Mouse (Mus musculus): ENCODE measurements around the gene Gm49358. TPM values are rescaled to one million over a fixed set of nuclear protein-coding genes. Genes with fewer than 3 reads are reported as not detected.

Gm49358 gene
- polyA plus RNA-seq, 1 experiment from 2014 or later: not detected

- no peak for ATAC-seq (ENCODE audit: insufficient number of reproducible peaks, low FRiP score, low TSS enrichment, low read depth)
- DNase-seq (ENCODE audit: low spot score): no peak
Measured at GRCm38 (mm10) chr10:86769797-86770196, 6.0 kb downstream of the Gm49358 start.

GRCm38 (mm10) chr10:86771701-86772100, 7.9 kb downstream of the Gm49358 start:
- H3K9ac ChIP-seq (ENCODE audit: low read length): no peak overlapping the region
- 71% methylated on average over 5 of the region's 5 CpGs for WGBS

More at GRCm38 (mm10) chr10:86769797-86770196, 6.0 kb downstream of the Gm49358 start:
- no peak overlapping the region for H3K27ac ChIP-seq (replicated peaks; ENCODE audit: low read depth, low read length)
- H3K4me3 ChIP-seq (ENCODE audit: low read depth, low read length): no peak overlapping the region
- H3K9ac ChIP-seq (ENCODE audit: low read length): no peak overlapping the region
- no peak overlapping the region for H3K4me2 ChIP-seq (ENCODE audit: low read depth, severe bottlenecking)
- no peaks in the 10 kb centered on the region for H3K4me1 ChIP-seq (ENCODE audit: control insufficient read depth, insufficient read depth, low read length)
- H3K36me3 ChIP-seq (ENCODE audit: control insufficient read depth, insufficient read depth, low read length): no peaks in the 10 kb centered on the region
- H3K9me3 ChIP-seq (ENCODE audit: control insufficient read depth, low read length): no peaks in the 10 kb centered on the region
- no peaks in the 10 kb centered on the region for H3K27me3 ChIP-seq (ENCODE audit: control insufficient read depth, insufficient read depth, low read length)
- WGBS: 57% methylated on average over 4 of the region's 4 CpGs

GRCm38 (mm10) chr10:86772231-86772631, 8.5 kb downstream of the Gm49358 start:
- Histone ChIP-seq H3K9me3 (ENCODE audit: control insufficient read depth, low read length) (no peaks in the 10 kb centered on the region), H3K9ac (ENCODE audit: low read length) (no peak overlapping the region), H3K4me2 (ENCODE audit: low read depth, severe bottlenecking) (no peak overlapping the region), H3K4me3 (ENCODE audit: low read depth, low read length) (no peak overlapping the region), H3K36me3 (ENCODE audit: control insufficient read depth, insufficient read depth, low read length) (no peaks in the 10 kb centered on the region), H3K4me1 (ENCODE audit: control insufficient read depth, insufficient read depth, low read length) (0 out of 2 replicates have a peak, but pooled peaks cover 2% of the 10 kb centered on the region), H3K27ac (replicated peaks; ENCODE audit: low read depth, low read length) (no peak overlapping the region), H3K27me3 (ENCODE audit: control insufficient read depth, insufficient read depth, low read length) (no peaks in the 10 kb centered on the region)
- 79% methylated on average over 6 of the region's 6 CpGs for WGBS
- no peak for ATAC-seq (ENCODE audit: insufficient number of reproducible peaks, low FRiP score, low TSS enrichment, low read depth)
- DNase-seq (ENCODE audit: low spot score): no peak

More at GRCm38 (mm10) chr10:86771701-86772100, 7.9 kb downstream of the Gm49358 start:
- no peaks in the 10 kb centered on the region for H3K27me3 ChIP-seq (ENCODE audit: control insufficient read depth, insufficient read depth, low read length)
- no peaks in the 10 kb centered on the region for H3K4me1 ChIP-seq (ENCODE audit: control insufficient read depth, insufficient read depth, low read length)
- H3K4me3 ChIP-seq (ENCODE audit: low read depth, low read length): no peak overlapping the region
- H3K36me3 ChIP-seq (ENCODE audit: control insufficient read depth, insufficient read depth, low read length): no peaks in the 10 kb centered on the region
- H3K27ac ChIP-seq (replicated peaks; ENCODE audit: low read depth, low read length): no peak overlapping the region
- ATAC-seq (ENCODE audit: insufficient number of reproducible peaks, low FRiP score, low TSS enrichment, low read depth) (no peak), DNase-seq (ENCODE audit: low spot score) (no peak)
- H3K4me2 ChIP-seq (ENCODE audit: low read depth, severe bottlenecking): no peak overlapping the region
- no peaks in the 10 kb centered on the region for H3K9me3 ChIP-seq (ENCODE audit: control insufficient read depth, low read length)

GRCm38 (mm10) chr10:86773360-86773759, 9.6 kb downstream of the Gm49358 start:
- DNase-seq (ENCODE audit: low spot score) (no peak), ATAC-seq (ENCODE audit: insufficient number of reproducible peaks, low FRiP score, low TSS enrichment, low read depth) (no peak)
- H3K4me2 ChIP-seq (ENCODE audit: low read depth, severe bottlenecking): no peak overlapping the region
- no peaks in the 10 kb centered on the region for H3K9me3 ChIP-seq (ENCODE audit: control insufficient read depth, low read length)
- peaks cover 8% of the 10 kb centered on the region; the same call in 1 of the 2 replicates for H3K4me1 ChIP-seq (ENCODE audit: control insufficient read depth, insufficient read depth, low read length)
- no peak overlapping the region for H3K27ac ChIP-seq (replicated peaks; ENCODE audit: low read depth, low read length)
- WGBS: 13% methylated on average over 4 of the region's 4 CpGs
- no peaks in the 10 kb centered on the region for H3K36me3 ChIP-seq (ENCODE audit: control insufficient read depth, insufficient read depth, low read length)
- no peaks in the 10 kb centered on the region for H3K27me3 ChIP-seq (ENCODE audit: control insufficient read depth, insufficient read depth, low read length)
- H3K4me3 ChIP-seq (ENCODE audit: low read depth, low read length): no peak overlapping the region
- H3K9ac ChIP-seq (ENCODE audit: low read length): no peak overlapping the region

GRCm38 (mm10) chr10:86776281-86776680, 12.5 kb downstream of the Gm49358 start:
- Histone ChIP-seq H3K4me1 (ENCODE audit: control insufficient read depth, insufficient read depth, low read length) (peaks cover 10% of the 10 kb centered on the region; the same call in 1 of the 2 replicates), H3K27me3 (ENCODE audit: control insufficient read depth, insufficient read depth, low read length) (peaks cover 5% of the 10 kb centered on the region), H3K27ac (replicated peaks; ENCODE audit: low read depth, low read length) (no peak overlapping the region), H3K9me3 (ENCODE audit: control insufficient read depth, low read length) (no peaks in the 10 kb centered on the region), H3K4me2 (ENCODE audit: low read depth, severe bottlenecking) (no peak overlapping the region), H3K9ac (ENCODE audit: low read length) (no peak overlapping the region), H3K36me3 (ENCODE audit: control insufficient read depth, insufficient read depth, low read length) (no peaks in the 10 kb centered on the region), H3K4me3 (ENCODE audit: low read depth, low read length) (no peak overlapping the region)
- no peak for ATAC-seq (ENCODE audit: insufficient number of reproducible peaks, low FRiP score, low TSS enrichment, low read depth)
- DNase-seq (ENCODE audit: low spot score): no peak
- 60% methylated on average over 9 of the region's 9 CpGs for WGBS

- DNase-seq (ENCODE audit: low spot score) (no peak), ATAC-seq (ENCODE audit: insufficient number of reproducible peaks, low FRiP score, low TSS enrichment, low read depth) (0 out of 2 replicates have a peak, but pooled peaks have one; percentile 0)
- peaks cover 10% of the 10 kb centered on the region; the same call in 1 of the 2 replicates for H3K4me1 ChIP-seq (ENCODE audit: control insufficient read depth, insufficient read depth, low read length)
- H3K27me3 ChIP-seq (ENCODE audit: control insufficient read depth, insufficient read depth, low read length): peaks cover 5% of the 10 kb centered on the region
- no peaks in the 10 kb centered on the region for H3K9me3 ChIP-seq (ENCODE audit: control insufficient read depth, low read length)
- H3K27ac ChIP-seq (replicated peaks; ENCODE audit: low read depth, low read length): no peak overlapping the region
- peak overlapping the region; percentile 98 for H3K4me2 ChIP-seq (ENCODE audit: low read depth, severe bottlenecking)
- H3K9ac ChIP-seq (ENCODE audit: low read length): peak overlapping the region; percentile 41; the same call in 1 of the 2 replicates
- peak overlapping the region; percentile 57 for H3K4me3 ChIP-seq (ENCODE audit: low read depth, low read length)
- WGBS: 45% methylated on average over 19 of the region's 19 CpGs
- no peaks in the 10 kb centered on the region for H3K36me3 ChIP-seq (ENCODE audit: control insufficient read depth, insufficient read depth, low read length)
Measured at GRCm38 (mm10) chr10:86777614-86778319, 14.0 kb downstream of the Gm49358 start.

DNA sequence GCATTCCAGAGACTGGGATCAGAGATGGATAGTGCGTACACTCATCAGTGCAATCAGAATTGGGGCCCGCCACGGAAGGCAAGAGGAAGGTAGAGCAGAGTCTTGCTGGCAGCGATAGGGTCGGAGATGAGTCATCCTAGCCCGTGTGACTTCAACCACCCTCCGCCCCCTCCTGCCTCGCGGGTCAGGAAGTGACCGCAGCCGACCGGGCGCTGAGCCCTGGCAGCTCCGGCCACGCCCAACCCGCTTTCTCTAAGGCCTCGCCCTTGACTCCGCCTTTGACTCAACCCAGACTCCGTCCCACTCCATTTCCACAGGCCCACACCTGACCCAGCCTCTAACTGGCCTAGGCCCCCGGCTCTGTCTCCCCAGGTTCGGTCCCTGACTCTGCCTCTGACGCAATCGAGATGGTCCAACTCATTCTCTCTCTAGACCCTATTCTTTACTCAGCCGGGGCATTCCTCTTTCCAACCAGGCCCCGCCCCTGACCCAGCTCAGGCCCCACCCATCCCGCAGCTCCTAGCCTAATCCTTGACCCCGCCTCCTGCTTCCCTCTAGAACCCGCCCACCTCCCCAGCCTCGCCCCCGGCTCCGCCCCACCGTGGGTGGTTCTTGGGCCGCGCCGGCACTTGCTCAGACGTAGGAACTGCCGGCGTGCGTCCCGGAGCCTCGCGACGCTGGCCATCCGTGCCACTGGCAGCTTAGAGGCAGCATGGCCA, 14.8 kb downstream of the Gm49358 start, which contains the start of gene Nt5dc3:
Gene Nt5dc3, plus strand, starts transcription at position 608 of the 719 bp plus-strand sequence.
- peak; percentile 96 for ATAC-seq (ENCODE audit: insufficient number of reproducible peaks, low FRiP score, low TSS enrichment, low read depth)
- H3K27me3 ChIP-seq (ENCODE audit: control insufficient read depth, insufficient read depth, low read length): peaks cover 5% of the 10 kb centered on the region
- under 1% methylated on average over 44 of the region's 44 CpGs for WGBS
- peak; percentile 95 for DNase-seq (ENCODE audit: low spot score)
- H3K4me1 ChIP-seq (ENCODE audit: control insufficient read depth, insufficient read depth, low read length): peaks cover 10% of the 10 kb centered on the region; the same call in 1 of the 2 replicates
- no peaks in the 10 kb centered on the region for H3K9me3 ChIP-seq (ENCODE audit: control insufficient read depth, low read length)
- H3K9ac ChIP-seq (ENCODE audit: low read length): peak within 1 kb of the TSS; percentile 63
- peak within 1 kb of the TSS; percentile 98 for H3K4me2 ChIP-seq (ENCODE audit: low read depth, severe bottlenecking)
- H3K4me3 ChIP-seq (ENCODE audit: low read depth, low read length): peak within 1 kb of the TSS; percentile 57
- no peaks in the 10 kb centered on the region for H3K36me3 ChIP-seq (ENCODE audit: control insufficient read depth, insufficient read depth, low read length)
- no peak within 1 kb of the TSS for H3K27ac ChIP-seq (replicated peaks; ENCODE audit: low read depth, low read length)

DNA sequence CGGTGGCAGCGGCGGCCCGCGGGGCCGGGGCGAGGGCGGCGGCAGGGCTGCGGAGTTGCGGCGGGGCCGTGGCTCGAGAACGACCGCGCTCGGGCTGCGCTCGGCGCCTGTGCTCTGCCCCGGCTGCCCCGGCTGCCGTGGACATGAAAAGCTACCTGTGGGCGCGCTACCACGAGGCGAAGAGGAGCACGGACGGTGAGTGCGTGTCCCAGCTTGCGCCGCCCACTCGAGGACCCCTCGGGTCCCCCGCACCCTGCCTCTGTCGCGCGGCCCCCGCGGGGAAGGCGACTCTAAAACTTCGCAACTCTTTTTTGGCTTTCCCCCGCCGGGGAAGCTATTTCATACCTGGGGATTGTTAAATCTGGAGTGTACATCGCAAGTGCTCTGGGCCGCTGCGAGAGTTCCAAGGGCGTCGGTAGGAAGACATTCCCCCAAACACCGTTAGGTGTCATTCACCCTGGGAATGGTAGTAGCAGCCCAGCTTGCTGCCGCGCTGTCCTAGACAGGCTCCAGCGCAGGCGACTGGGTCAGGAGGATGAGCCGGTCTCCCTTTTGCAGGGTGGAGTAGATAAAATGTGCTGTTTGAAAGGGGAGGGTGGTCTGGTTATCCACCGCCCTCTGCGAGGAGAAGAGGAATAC, 15.5 kb downstream of the Gm49358 start:
- DNase-seq (ENCODE audit: low spot score) (peak; percentile 43), ATAC-seq (ENCODE audit: insufficient number of reproducible peaks, low FRiP score, low TSS enrichment, low read depth) (peak; percentile 49)
- no peak overlapping the region for H3K27ac ChIP-seq (replicated peaks; ENCODE audit: low read depth, low read length)
- H3K4me1 ChIP-seq (ENCODE audit: control insufficient read depth, insufficient read depth, low read length): peaks cover 10% of the 10 kb centered on the region; the same call in 1 of the 2 replicates
- H3K4me3 ChIP-seq (ENCODE audit: low read depth, low read length): peak overlapping the region; percentile 57
- under 1% methylated on average over 57 of the region's 58 CpGs for WGBS
- no peaks in the 10 kb centered on the region for H3K9me3 ChIP-seq (ENCODE audit: control insufficient read depth, low read length)
- H3K4me2 ChIP-seq (ENCODE audit: low read depth, severe bottlenecking): peak overlapping the region; percentile 98
- H3K36me3 ChIP-seq (ENCODE audit: control insufficient read depth, insufficient read depth, low read length): no peaks in the 10 kb centered on the region
- H3K9ac ChIP-seq (ENCODE audit: low read length): peak overlapping the region; percentile 63
- H3K27me3 ChIP-seq (ENCODE audit: control insufficient read depth, insufficient read depth, low read length): peaks cover 5% of the 10 kb centered on the region
